Mouse (Mus musculus): ENCODE results near the gene Srsx. TPM values are rescaled to one million over a fixed set of nuclear protein-coding genes. Genes with fewer than 3 reads are reported as not detected.
"Not testable (repeated sequence)": the region's sequence is repeated elsewhere in the genome, so short reads cannot be mapped to it uniquely, and the experiment has no call there.

Gene Srsx
- not detected for total RNA-seq (2021)

GRCm38 (mm10) chrX:123222381-123222780 is at the start of gene Srsx:
Gene Srsx (minus strand): TSS chrX:123222481.
- intact Hi-C loops (cut with DNase I); DNase-seq (ENCODE audit: low spot score in 2 of 2): not testable (repeated sequence)

GRCm38 (mm10) chrX:123246807-123247206 is 24.5 kb upstream of the Srsx start, which contains the start of gene Gm17577:
Gene Gm17577 (minus strand): TSS chrX:123246907.
- DNase-seq (ENCODE audit: low spot score in 2 of 2); intact Hi-C loops (cut with DNase I): not testable (repeated sequence)

Other genes with a start within 250 kb of the Srsx start
- gene Gm17521, start 192.8 kb downstream of the Srsx start, total RNA-seq (2021), result not detected
- 1 to 10 TPM; 3.6 to 7.0 TPM for gene Cldn34c1, start 119.0 kb downstream of the Srsx start, total RNA-seq (2021)
- gene Gm17577, start 24.4 kb upstream of the Srsx start, total RNA-seq (2021), result not detected

All from left cerebral cortex, postnatal 36 days (tissue).